Mouse (Mus musculus): ENCODE results near the gene Rapgef5.
A peak's percentile ranks its signal among the peaks of the same experiment; 100 is the strongest.

The Rapgef5 gene

GRCm38 (mm10) chr12:117605966-117606365, 89.7 kb downstream of the Rapgef5 start:
- no peak for DNase-seq (ENCODE audit: low read depth, low spot score)

- no peak for DNase-seq (ENCODE audit: low read depth, low spot score)
Observed at GRCm38 (mm10) chr12:117612715-117613114, 96.4 kb downstream of the Rapgef5 start.

GRCm38 (mm10) chr12:117619523-117620023, 103.3 kb downstream of the Rapgef5 start:
- peak; percentile 52 for DNase-seq (ENCODE audit: low read depth, low spot score)

- DNase-seq (ENCODE audit: low read depth, low spot score): no peak
Observed at GRCm38 (mm10) chr12:117622972-117623371, 106.7 kb downstream of the Rapgef5 start.

- DNase-seq (ENCODE audit: low read depth, low spot score): peak; percentile 17
Observed at GRCm38 (mm10) chr12:117627311-117627710, 111.0 kb downstream of the Rapgef5 start.

- DNase-seq (ENCODE audit: low read depth, low spot score): peak; percentile 35
Observed at GRCm38 (mm10) chr12:117628321-117629093, 112.2 kb downstream of the Rapgef5 start.

- peak; percentile 22 for DNase-seq (ENCODE audit: low read depth, low spot score)
Observed at GRCm38 (mm10) chr12:117632133-117632532, 115.9 kb downstream of the Rapgef5 start.

GRCm38 (mm10) chr12:117636139-117636772, 120.0 kb downstream of the Rapgef5 start:
- peak; percentile 57 for DNase-seq (ENCODE audit: low read depth, low spot score)

- peak; percentile 86 for DNase-seq (ENCODE audit: low read depth, low spot score)
Observed at GRCm38 (mm10) chr12:117636969-117637368, 120.7 kb downstream of the Rapgef5 start.

GRCm38 (mm10) chr12:117638833-117639232, 122.6 kb downstream of the Rapgef5 start:
- no peak for DNase-seq (ENCODE audit: low read depth, low spot score)

GRCm38 (mm10) chr12:117639356-117640121, 123.3 kb downstream of the Rapgef5 start:
- no peak for DNase-seq (ENCODE audit: low read depth, low spot score)

- DNase-seq (ENCODE audit: low read depth, low spot score): no peak
Observed at GRCm38 (mm10) chr12:117642512-117642911, 126.2 kb downstream of the Rapgef5 start.

- peak; percentile 48 for DNase-seq (ENCODE audit: low read depth, low spot score)
Observed at GRCm38 (mm10) chr12:117645771-117646170, 129.5 kb downstream of the Rapgef5 start.

GRCm38 (mm10) chr12:117653920-117654472, 137.7 kb downstream of the Rapgef5 start:
- DNase-seq (ENCODE audit: low read depth, low spot score): no peak

- no peak for DNase-seq (ENCODE audit: low read depth, low spot score)
Observed at GRCm38 (mm10) chr12:117656935-117657334, 140.7 kb downstream of the Rapgef5 start.

GRCm38 (mm10) chr12:117657766-117658165, 141.5 kb downstream of the Rapgef5 start:
- DNase-seq (ENCODE audit: low read depth, low spot score): no peak

- DNase-seq (ENCODE audit: low read depth, low spot score): peak; percentile 82
Observed at GRCm38 (mm10) chr12:117658821-117659220, 142.5 kb downstream of the Rapgef5 start.

GRCm38 (mm10) chr12:117660361-117660760, 144.1 kb downstream of the Rapgef5 start:
- DNase-seq (ENCODE audit: low read depth, low spot score): no peak

GRCm38 (mm10) chr12:117661871-117662270, 145.6 kb downstream of the Rapgef5 start:
- peak; percentile 52 for DNase-seq (ENCODE audit: low read depth, low spot score)

GRCm38 (mm10) chr12:117663637-117664036, 147.4 kb downstream of the Rapgef5 start:
- DNase-seq (ENCODE audit: low read depth, low spot score): no peak

GRCm38 (mm10) chr12:117664644-117665043, 148.4 kb downstream of the Rapgef5 start:
- DNase-seq (ENCODE audit: low read depth, low spot score): peak; percentile 72

- DNase-seq (ENCODE audit: low read depth, low spot score): peak; percentile 27
Observed at GRCm38 (mm10) chr12:117666391-117666790, 150.1 kb downstream of the Rapgef5 start.
